Comparison of ENCODE assay signal across 19 mouse cellular contexts in genomic region chr9:42318455-42318987, GRCm38 (mm10).
"Had no signal": no experiment of that assay in that cellular context is flagged by ENCODE, and none has a peak within 500 bp of the region (broad histone marks: within the 10 kb centered on the region; RNA-seq: fewer than 3 reads in every experiment).

No protein-coding gene starts in this region.

- H3K9me3 ChIP-seq: kidney, embryonic 15.5 days; limb, embryonic 10.5 days; limb, embryonic 13.5 days; liver, embryonic 12.5 days; liver, embryonic 15.5 days; lung, embryonic 15.5 days; midbrain, embryonic 13.5 days; neural tube, embryonic 13.5 days had no signal

- H3K27ac ChIP-seq: kidney, embryonic 15.5 days; limb, embryonic 10.5 days; limb, embryonic 13.5 days; liver, embryonic 12.5 days; liver, embryonic 15.5 days; lung, embryonic 15.5 days; midbrain, embryonic 13.5 days had no signal

- ATAC-seq: liver, embryonic 12.5 days; midbrain, embryonic 13.5 days; midbrain, embryonic 16.5 days had no signal

- H3K9ac ChIP-seq: kidney, embryonic 15.5 days; limb, embryonic 13.5 days; liver, embryonic 12.5 days; liver, embryonic 15.5 days; lung, embryonic 15.5 days; midbrain, embryonic 13.5 days; neural tube, embryonic 13.5 days had no signal

- H3K27me3 ChIP-seq: kidney, embryonic 15.5 days; limb, embryonic 13.5 days; liver, embryonic 15.5 days; lung, embryonic 15.5 days; midbrain, embryonic 13.5 days; neural tube, embryonic 13.5 days had no signal

- H3K4me1 ChIP-seq: liver, embryonic 12.5 days; liver, embryonic 15.5 days; lung, embryonic 15.5 days; midbrain, embryonic 13.5 days; neural tube, embryonic 13.5 days had no signal

- H3K4me3 ChIP-seq: kidney, embryonic 15.5 days; limb, embryonic 10.5 days; limb, embryonic 13.5 days; liver, embryonic 12.5 days; liver, embryonic 15.5 days; lung, embryonic 15.5 days; midbrain, embryonic 13.5 days; myocyte; neural tube, embryonic 13.5 days had no signal

- H3K36me3 ChIP-seq: kidney, embryonic 15.5 days; limb, embryonic 10.5 days; limb, embryonic 13.5 days; liver, embryonic 12.5 days; liver, embryonic 15.5 days; lung, embryonic 15.5 days; midbrain, embryonic 13.5 days; neural tube, embryonic 13.5 days had no signal

- DNase-seq: kidney, adult 8-10 months; kidney, postnatal 10 days; kidney, postnatal 36 days; liver; lung, adult 18-20 months; lung, postnatal 10 days; lung, postnatal 36 days; thymus, adult 18-20 months; thymus, postnatal 36 days had no signal

- H3K4me2 ChIP-seq: kidney, embryonic 15.5 days; limb, embryonic 13.5 days; liver, embryonic 12.5 days; liver, embryonic 15.5 days; lung, embryonic 15.5 days; midbrain, embryonic 13.5 days; neural tube, embryonic 13.5 days had no signal
